Mouse (Mus musculus): ENCODE data around the gene Gcsh.

The Gcsh gene

GRCm38 (mm10) chr8:116993095-116993867 is at the start of gene Gcsh:
TSS of gene Gcsh (minus strand) at chr8:116993537.
- DNase-seq (ENCODE audit: low read depth, low spot score): peak; percentile 98

GRCm38 (mm10) chr8:117039843-117040242 is 46.5 kb upstream of the Gcsh start:
- peak; percentile 14 for DNase-seq (ENCODE audit: low read depth, low spot score)

GRCm38 (mm10) chr8:117037374-117037935 is 44.1 kb upstream of the Gcsh start:
- no peak for DNase-seq (ENCODE audit: low read depth, low spot score)

GRCm38 (mm10) chr8:117033393-117033792 is 40.1 kb upstream of the Gcsh start:
- no peak for DNase-seq (ENCODE audit: low read depth, low spot score)

GRCm38 (mm10) chr8:117032609-117033008 is 39.3 kb upstream of the Gcsh start:
- DNase-seq (ENCODE audit: low read depth, low spot score): no peak

GRCm38 (mm10) chr8:117031476-117031875 is 38.1 kb upstream of the Gcsh start:
- no peak for DNase-seq (ENCODE audit: low read depth, low spot score)

- DNase-seq (ENCODE audit: low read depth, low spot score): no peak
These were observed 35.3 kb upstream of the Gcsh start for GRCm38 (mm10) chr8:117028686-117029085.

GRCm38 (mm10) chr8:117027601-117028000 is 34.3 kb upstream of the Gcsh start:
- no peak for DNase-seq (ENCODE audit: low read depth, low spot score)

- DNase-seq (ENCODE audit: low read depth, low spot score): no peak
These were observed 29.1 kb upstream of the Gcsh start for GRCm38 (mm10) chr8:117022297-117022993.

GRCm38 (mm10) chr8:117019323-117020275 is 26.3 kb upstream of the Gcsh start:
- DNase-seq (ENCODE audit: low read depth, low spot score): no peak

GRCm38 (mm10) chr8:117017896-117018295 is 24.6 kb upstream of the Gcsh start:
- no peak for DNase-seq (ENCODE audit: low read depth, low spot score)

GRCm38 (mm10) chr8:117017006-117017405 is 23.7 kb upstream of the Gcsh start:
- no peak for DNase-seq (ENCODE audit: low read depth, low spot score)

GRCm38 (mm10) chr8:117015670-117016069 is 22.3 kb upstream of the Gcsh start:
- DNase-seq (ENCODE audit: low read depth, low spot score): no peak

GRCm38 (mm10) chr8:117011366-117011765 is 18.0 kb upstream of the Gcsh start:
- DNase-seq (ENCODE audit: low read depth, low spot score): no peak

GRCm38 (mm10) chr8:116994016-116994716 is 829 bp upstream of the Gcsh start:
- DNase-seq (ENCODE audit: low read depth, low spot score): no peak

- DNase-seq (ENCODE audit: low read depth, low spot score): no peak
These were observed 963 bp downstream of the Gcsh start for GRCm38 (mm10) chr8:116992176-116992971.

- no peak for DNase-seq (ENCODE audit: low read depth, low spot score)
These were observed 2.1 kb downstream of the Gcsh start for GRCm38 (mm10) chr8:116991241-116991640.

- DNase-seq (ENCODE audit: low read depth, low spot score): no peak
These were observed 3.5 kb downstream of the Gcsh start for GRCm38 (mm10) chr8:116989842-116990241.

- peak; percentile 74 for DNase-seq (ENCODE audit: low read depth, low spot score)
These were observed 13.2 kb downstream of the Gcsh start for GRCm38 (mm10) chr8:116980117-116980516.

- DNase-seq (ENCODE audit: low read depth, low spot score): peak; percentile 99
These were observed 14.6 kb downstream of the Gcsh start, which contains the start of gene 1700030J22Rik for GRCm38 (mm10) chr8:116978631-116979256. TSS of gene 1700030J22Rik (minus strand) at chr8:116978959.
